Mouse (Mus musculus) gastrocnemius, adult 18-20 months (tissue): ENCODE results near the gene Krt88. TPM values are rescaled to one million over a fixed set of nuclear protein-coding genes. Genes with fewer than 3 reads are reported as not detected.
A peak's percentile ranks its signal among the peaks of the same experiment; 100 is the strongest.

Experiments
- DNase-seq: peaks from one replicate; pipeline ENCODE4 v3.0.0; 2021; ENCODE audit warnings: low spot score
- long read RNA-seq, 2 experiments: library from polyadenylated mRNA; stranded (forward); transcript quantifications; one replicate each; pipeline ENCODE4 v2.0.0; 2021
- total RNA-seq, 2 experiments: library from RNA; stranded (reverse); gene quantifications; 2 replicates each; pipeline ENCODE4 v1.2.3; 2021

Krt88 gene
- not detected for total RNA-seq
- long read RNA-seq, experiment 1 = 0 reads
- long read RNA-seq, experiment 2 = 0 reads

- DNase-seq = no peak
Measured at GRCm38 (mm10) chr15:101447444-101447843, at the start of gene Krt88. Gene Krt88, plus strand, starts transcription at chr15:101447744.

- no peak for DNase-seq
Measured at GRCm38 (mm10) chr15:101398269-101398668, 49.3 kb upstream of the Krt88 start.

DNA sequence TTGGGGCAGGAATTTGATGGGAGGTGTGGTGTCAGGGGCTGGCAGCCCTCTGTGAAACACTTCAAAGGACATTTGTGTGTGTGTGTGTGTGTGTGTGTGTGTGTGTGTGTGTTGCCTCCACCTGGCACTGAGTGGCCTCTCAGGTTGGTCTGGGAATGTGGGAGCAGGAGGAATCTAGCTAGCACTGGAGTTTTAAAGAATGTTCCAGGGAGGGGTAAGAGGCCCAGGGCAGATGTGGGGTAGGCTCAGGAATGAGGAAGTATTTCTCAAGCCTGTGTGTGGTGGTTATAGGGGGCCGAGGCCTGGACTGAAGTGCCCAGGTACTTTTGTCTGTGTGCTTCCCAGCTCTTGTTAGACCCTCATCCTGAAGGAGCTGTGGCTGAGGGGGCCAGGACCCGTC lies 36.8 kb upstream of the Krt88 start, which contains the start of gene Krt7:
Gene Krt7, plus strand, starts transcription at position 269 of the 400 bp plus-strand sequence.
- no peak for DNase-seq

DNA sequence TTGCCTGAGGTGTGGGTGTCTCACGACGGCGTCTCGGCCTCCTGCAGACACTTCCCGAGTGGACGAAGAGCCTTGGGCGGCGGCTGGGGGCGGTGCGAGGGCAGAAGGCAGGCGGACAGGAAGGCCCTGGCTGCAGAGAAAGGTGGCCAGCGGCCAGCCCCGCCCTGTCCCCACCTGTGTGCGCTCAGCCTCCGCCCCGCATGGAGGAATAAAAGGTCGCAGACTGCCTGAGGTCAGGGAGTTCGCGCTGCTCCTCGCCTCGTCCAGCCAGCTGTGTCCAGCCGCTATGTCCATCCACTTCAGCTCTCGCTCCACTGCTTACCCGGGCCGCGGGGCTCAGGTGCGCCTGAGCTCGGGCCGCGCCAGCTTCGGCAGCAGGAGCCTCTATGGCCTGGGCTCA lies 35.4 kb upstream of the Krt88 start:
- DNase-seq = no peak

DNA sequence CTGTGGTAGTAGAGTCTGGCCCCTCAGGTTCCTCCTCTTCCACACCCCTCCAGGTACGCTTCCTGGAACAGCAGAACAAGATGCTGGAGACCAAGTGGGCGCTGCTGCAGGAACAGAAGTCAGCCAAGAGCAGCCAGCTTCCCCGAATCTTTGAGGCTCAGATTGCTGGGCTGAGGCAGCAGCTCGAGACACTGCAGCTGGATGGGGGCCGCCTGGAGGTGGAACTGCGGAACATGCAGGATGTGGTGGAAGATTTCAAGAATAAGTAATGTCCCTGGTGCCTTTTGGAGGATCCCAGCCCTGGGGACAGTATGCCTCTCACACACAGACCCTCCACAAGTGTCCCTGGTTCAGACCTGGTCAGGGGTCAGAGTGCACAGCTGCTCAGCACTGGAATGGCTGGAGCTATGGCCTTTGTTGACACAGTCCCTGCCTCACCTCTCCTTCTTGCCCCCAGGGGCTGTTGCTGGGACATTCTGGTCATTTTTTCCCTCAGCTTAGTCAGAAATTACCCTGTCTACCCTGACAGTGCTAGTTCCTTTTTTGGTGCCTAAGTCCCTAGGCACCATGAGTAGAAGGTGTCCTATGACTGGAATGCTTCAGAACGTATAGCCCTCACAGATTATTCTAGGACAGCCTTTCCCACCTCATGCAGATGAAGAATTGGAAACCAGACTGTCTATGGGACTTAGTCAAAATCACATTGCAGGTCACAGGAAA lies 33.5 kb upstream of the Krt88 start:
- no peak for DNase-seq

- DNase-seq = no peak
Measured at GRCm38 (mm10) chr15:101414807-101415565, 32.6 kb upstream of the Krt88 start.

GRCm38 (mm10) chr15:101418950-101419349 lies 28.6 kb upstream of the Krt88 start:
- no peak for DNase-seq

- DNase-seq = no peak
Measured at GRCm38 (mm10) chr15:101420903-101421302, 26.6 kb upstream of the Krt88 start.

DNA sequence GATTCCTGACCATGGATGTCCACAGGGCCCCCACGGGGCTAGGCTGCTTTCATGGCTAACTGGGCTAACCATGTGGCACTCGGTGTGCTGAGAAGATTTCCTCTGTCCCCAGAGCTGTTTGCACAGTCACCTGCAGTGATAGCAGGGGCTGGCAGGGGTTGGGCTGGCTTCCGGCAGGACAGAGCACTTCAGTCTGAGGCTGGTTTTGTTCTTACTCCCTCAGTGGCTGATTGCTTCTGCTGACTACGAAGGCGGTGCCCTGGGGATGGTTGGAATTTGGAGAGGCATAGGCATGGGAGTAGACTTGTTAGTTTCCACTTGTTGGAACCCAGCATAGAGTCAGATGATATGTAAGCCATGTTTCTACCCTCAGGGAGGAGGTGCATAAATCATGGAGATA lies 22.6 kb upstream of the Krt88 start:
- DNase-seq = no peak

- no peak for DNase-seq
Measured at GRCm38 (mm10) chr15:101436611-101437010, 10.9 kb upstream of the Krt88 start.

GRCm38 (mm10) chr15:101438555-101438954 lies 9.0 kb upstream of the Krt88 start, which contains the start of gene Krt87:
Gene Krt87, minus strand, starts transcription at chr15:101438804.
- no peak for DNase-seq

- DNase-seq = no peak
Measured at GRCm38 (mm10) chr15:101440837-101441236, 6.7 kb upstream of the Krt88 start.

GRCm38 (mm10) chr15:101446572-101446971 lies 972 bp upstream of the Krt88 start:
- DNase-seq = peak; percentile 6

DNA sequence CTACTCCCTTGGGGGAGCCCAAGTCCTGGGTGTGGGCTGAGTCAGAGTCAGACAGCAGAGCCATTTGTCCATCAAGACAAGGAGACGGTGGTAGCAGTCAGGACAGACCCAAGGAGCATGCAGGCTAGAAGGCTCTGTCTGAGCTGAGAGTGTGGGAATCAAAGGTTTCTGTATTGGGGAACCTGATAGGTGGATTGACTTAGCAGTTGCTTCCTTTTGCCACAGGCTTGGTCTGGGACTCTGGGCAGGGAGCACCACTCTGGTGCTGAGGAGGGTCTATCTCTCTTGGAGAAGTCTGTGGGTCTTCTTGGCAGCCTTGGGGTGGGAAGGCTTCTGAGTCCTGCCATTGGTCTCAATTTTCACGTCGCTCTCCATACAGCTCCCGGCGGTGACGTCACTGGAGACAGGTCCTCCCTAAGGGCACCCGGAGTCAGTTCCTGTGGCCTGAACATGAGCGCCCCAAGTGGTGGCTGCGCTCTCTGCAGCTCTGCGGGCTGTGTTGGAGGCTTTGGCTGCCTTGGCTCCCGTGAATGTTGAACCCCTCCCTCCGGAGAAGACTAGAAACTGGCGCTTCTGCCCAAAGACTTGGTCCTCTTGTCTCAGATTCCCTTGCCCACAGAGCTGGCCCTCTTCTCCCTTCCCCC lies 5.7 kb downstream of the Krt88 start:
- DNase-seq = peak; percentile 75

DNA sequence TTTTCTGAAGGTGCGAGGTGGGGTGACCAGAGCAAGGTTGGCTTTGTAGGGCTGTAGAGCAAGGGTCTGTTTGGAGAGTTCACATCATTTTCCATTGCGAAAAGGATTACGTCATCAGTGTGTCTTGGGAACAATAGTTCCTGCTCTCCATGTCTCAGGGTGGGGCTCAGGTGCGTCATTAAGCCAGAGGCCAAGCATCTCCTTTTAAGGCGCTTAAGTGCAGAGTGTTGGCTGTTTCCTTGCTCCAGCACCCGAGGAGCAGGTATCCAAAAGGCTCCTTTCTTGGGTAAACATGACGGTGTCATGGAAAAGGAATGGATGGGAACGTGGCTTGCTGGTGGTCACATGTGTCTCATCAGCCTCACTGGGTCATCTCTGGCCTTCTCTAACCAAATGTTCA lies 7.2 kb downstream of the Krt88 start:
- DNase-seq = no peak

DNA sequence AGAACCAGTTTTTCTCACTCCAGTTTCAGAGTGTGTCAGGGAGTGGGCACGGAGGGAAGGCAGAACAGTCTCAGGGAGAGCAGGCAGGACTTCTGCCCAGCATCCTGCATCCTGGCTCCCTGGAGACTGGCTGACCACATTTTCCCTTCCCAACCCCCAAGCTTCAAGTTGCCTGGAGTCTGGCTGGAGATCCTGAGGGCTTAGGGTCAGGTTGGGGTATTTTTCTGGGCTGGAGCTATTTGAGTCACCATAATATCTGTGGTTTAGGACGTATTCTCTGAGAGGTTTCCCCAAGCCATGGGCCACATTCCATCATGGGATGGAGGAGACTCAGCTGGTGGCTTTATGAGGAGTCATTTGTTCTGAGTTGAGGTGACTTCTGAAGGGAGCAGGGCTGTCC lies 7.7 kb downstream of the Krt88 start:
- DNase-seq = no peak

GRCm38 (mm10) chr15:101455891-101456290 lies 8.3 kb downstream of the Krt88 start:
- DNase-seq = no peak

DNA sequence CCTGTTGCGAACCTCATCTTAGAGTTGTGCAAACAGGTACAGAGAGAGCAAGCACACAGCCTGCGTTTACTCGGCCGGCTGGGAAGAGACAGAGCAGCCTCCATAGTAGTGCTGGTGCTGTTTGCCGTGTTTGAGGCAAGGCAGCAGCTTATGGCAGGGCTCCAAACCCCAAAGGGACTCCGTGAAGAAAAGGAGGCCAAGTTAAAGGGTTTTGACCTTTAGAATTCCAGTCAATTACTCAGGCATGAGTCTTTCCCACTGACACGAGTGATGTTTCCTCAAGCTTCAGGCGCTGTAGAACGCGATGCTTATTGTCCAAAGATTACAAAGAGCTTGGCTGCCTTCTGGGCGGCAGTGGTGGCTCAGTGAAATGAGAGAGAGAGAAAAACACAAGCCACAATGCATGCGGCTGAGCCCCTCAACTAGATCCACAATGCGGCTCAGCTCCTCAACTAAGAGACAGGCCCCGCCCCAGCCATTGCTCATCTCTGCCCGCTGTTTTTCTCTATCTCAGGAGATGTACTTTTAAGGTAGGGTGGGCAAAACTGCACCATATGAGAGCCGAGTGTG lies 10.9 kb downstream of the Krt88 start:
- DNase-seq = peak; percentile 22

- DNase-seq = no peak
Measured at GRCm38 (mm10) chr15:101459283-101459682, 11.7 kb downstream of the Krt88 start.

GRCm38 (mm10) chr15:101463651-101464050 lies 16.1 kb downstream of the Krt88 start, which contains the start of gene Krt81:
Gene Krt81, minus strand, starts transcription at chr15:101463751.
- no peak for DNase-seq

- no peak for DNase-seq
Measured at GRCm38 (mm10) chr15:101469093-101469492, 21.5 kb downstream of the Krt88 start.
